Mouse (Mus musculus) E14TG2a.4 (cell line): ENCODE data around the gene Tsc2.

Experiments used
- CTCF ChIP-seq: conservative IDR thresholded peaks from 2 replicates; pipeline ENCODE4 v1.5.1; 2014; ENCODE audit warnings: low read length
- POU5F1 ChIP-seq: IDR thresholded peaks from 2 replicates; pipeline ENCODE4 v1.6.1; 2014; ENCODE audit warnings: low read length, borderline replicate concordance

GRCm38 (mm10) chr17:24567034-24567779, 65.2 kb downstream of the Tsc2 start:
- no peak for TF ChIP-seq CTCF
- TF ChIP-seq POU5F1, result no peak
